Mouse (Mus musculus) small intestine, adult 2 months (tissue): ENCODE results near the gene 1700010I14Rik.

ENCODE experiments used
- CTCF ChIP-seq: fragments of 200-500 bp; IDR thresholded peaks from 2 replicates; pipeline ENCODE4 v1.5.1; 2012; ENCODE audit warnings: low read depth, mild to moderate bottlenecking, control low read depth, inconsistent platforms, low read length, moderate library complexity, mixed read lengths; ENCODE audit not compliant: insufficient replicate concordance, insufficient read length; ENCODE audit errors: extremely low read depth
- POLR2A ChIP-seq: fragments of 200-500 bp; IDR thresholded peaks from 2 replicates; pipeline ENCODE4 v1.6.1; 2012; ENCODE audit warnings: low read depth, mild to moderate bottlenecking, control low read depth, inconsistent platforms, low read length, moderate library complexity

GRCm38 (mm10) chr17:8952951-8953350 is 35.2 kb upstream of the 1700010I14Rik start:
- TF ChIP-seq CTCF (no peak), POLR2A (no peak)
